Mouse (Mus musculus) forebrain, embryonic 11.5 days (tissue): ENCODE data around the gene Slc2a3. TPM values are rescaled to one million over a fixed set of nuclear protein-coding genes. Genes with fewer than 3 reads are reported as not detected.
"Not testable (repeated sequence)": the region's sequence is repeated elsewhere in the genome, so short reads cannot be mapped to it uniquely, and the experiment has no call there.

Source experiments
- ATAC-seq: fragments of 200-750 bp; cut with Nextera tagmentation; replicated peaks from 2 replicates; pipeline ENCODE4 v1.8.0; 2017; ENCODE audit warnings: moderate TSS enrichment; ENCODE audit not compliant: low FRiP score
- DNase-seq: peaks from one replicate; pipeline ENCODE4 v3.0.0-alpha.2; 2017; ENCODE audit warnings: low spot score
- H3K27ac ChIP-seq: fragments of 300-500 bp; sonication (generic); 2 replicates; pipeline ENCODE4 v1.5.1; 2014; ENCODE audit warnings: low read depth, low read length
- H3K27me3 ChIP-seq: fragments of 300-500 bp; sonication (generic); 2 replicates; pipeline ENCODE4 v1.6.1; 2014; ENCODE audit warnings: mild to moderate bottlenecking, low read length, mixed read lengths; ENCODE audit not compliant: control insufficient read depth, insufficient read depth
- H3K36me3 ChIP-seq: fragments of 300-500 bp; sonication (generic); 2 replicates; pipeline ENCODE4 v1.6.1; 2014; ENCODE audit warnings: mild to moderate bottlenecking, low read length, moderate library complexity, mixed read lengths; ENCODE audit not compliant: control insufficient read depth, insufficient read depth
- H3K4me1 ChIP-seq: fragments of 300-500 bp; sonication (generic); replicated peaks from 2 replicates; pipeline ENCODE4 v1.6.1; 2014; ENCODE audit warnings: low read length, mixed read lengths; ENCODE audit not compliant: control insufficient read depth, insufficient read depth
- H3K4me2 ChIP-seq: fragments of 300-500 bp; sonication (generic); 2 replicates; pipeline ENCODE4 v1.6.1; 2014; ENCODE audit warnings: low read depth, mild to moderate bottlenecking, low read length, moderate library complexity, mixed read lengths; ENCODE audit not compliant: severe bottlenecking
- H3K4me3 ChIP-seq: fragments of 300-500 bp; sonication (generic); 2 replicates; pipeline ENCODE4 v1.5.1; 2014; ENCODE audit warnings: low read depth, low read length
- H3K9ac ChIP-seq: fragments of 300-500 bp; sonication (generic); 2 replicates; pipeline ENCODE4 v1.6.1; 2014; ENCODE audit warnings: low read length
- H3K9me3 ChIP-seq: fragments of 300-500 bp; sonication (generic); 2 replicates; pipeline ENCODE4 v1.6.1; 2016; ENCODE audit warnings: low read length, mixed read lengths; ENCODE audit not compliant: control insufficient read depth
- WGBS: fragments of 180-500 bp; shearing (Covaris S2); extraction: QIAGEN DNeasy Blood & Tissue Kit; methylation state at CpG from one replicate; pipeline ENCODE4 v1.1.7; 2014; 5-methylcytosine and 5-hydroxymethylcytosine counted together
- polyA plus RNA-seq: library from polyadenylated mRNA; unstranded; fragments of >200 nt; fragmentation: Nextera tagmentation; extraction: Ambion mirVana; gene quantifications from 2 replicates; pipeline ENCODE4 v1.2.1, GENCODE M21; 2014

Slc2a3 gene
- polyA plus RNA-seq, 1 experiment from 2014 or later, result 30.3 TPM

- 6% methylated on average over 20 of the region's 20 CpGs for WGBS
- Histone ChIP-seq H3K4me3 (no peak overlapping the region), H3K9ac (peak overlapping the region; percentile 27; the same call in 1 of the 2 replicates), H3K4me1 (no peaks in the 10 kb centered on the region), H3K9me3 (no peaks in the 10 kb centered on the region), H3K27me3 (no peaks in the 10 kb centered on the region; the same call in 1 of the 2 replicates), H3K4me2 (peak overlapping the region; percentile 31; the same call in 1 of the 2 replicates), H3K27ac (peak overlapping the region; percentile 28; the same call in 1 of the 2 replicates), H3K36me3 (no peaks in the 10 kb centered on the region)
- DNase-seq (peak; percentile 66), ATAC-seq (peak; percentile 81)
Observed at GRCm38 (mm10) chr6:122702480-122703124, 98.8 kb downstream of the Slc2a3 start.

GRCm38 (mm10) chr6:122701816-122702215, 99.6 kb downstream of the Slc2a3 start:
- Histone ChIP-seq H3K4me1 (no peaks in the 10 kb centered on the region), H3K4me3 (no peak overlapping the region), H3K4me2 (no peak overlapping the region), H3K27ac (no peak overlapping the region), H3K9ac (no peak overlapping the region), H3K36me3 (no peaks in the 10 kb centered on the region), H3K9me3 (no peaks in the 10 kb centered on the region), H3K27me3 (no peaks in the 10 kb centered on the region; the same call in 1 of the 2 replicates)
- DNase-seq (no peak), ATAC-seq (no peak)
- 78% methylated on average over 5 of the region's 5 CpGs for WGBS

DNA sequence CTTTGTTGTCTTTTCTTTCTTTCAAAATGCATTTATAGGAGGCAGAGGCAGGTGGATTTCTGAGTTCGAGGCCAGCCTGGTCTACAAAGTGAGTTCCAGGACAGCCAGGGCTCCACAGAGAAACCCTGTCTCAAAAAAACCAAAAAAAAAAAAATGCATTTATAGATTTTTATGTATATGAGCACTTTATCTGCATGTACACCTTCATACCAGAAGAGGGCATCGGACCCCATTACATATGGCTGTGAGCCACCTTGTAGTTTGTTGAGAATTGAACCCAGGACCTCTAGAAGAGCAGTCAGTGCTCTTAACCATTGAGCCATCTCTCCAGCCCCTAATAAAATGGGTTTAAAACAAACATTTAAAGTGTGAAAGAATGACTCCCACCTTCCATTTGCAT, 101.8 kb downstream of the Slc2a3 start:
- not testable (repeated sequence) for H3K4me3 ChIP-seq, H3K4me1 ChIP-seq, H3K9me3 ChIP-seq, H3K9ac ChIP-seq, H3K4me2 ChIP-seq, H3K36me3 ChIP-seq, ATAC-seq, H3K27ac ChIP-seq, DNase-seq, H3K27me3 ChIP-seq
- WGBS, result 81% methylated on average over 2 of the region's 2 CpGs

GRCm38 (mm10) chr6:122695398-122695797, 106.0 kb downstream of the Slc2a3 start:
- Histone ChIP-seq H3K4me1 (no peaks in the 10 kb centered on the region), H3K36me3 (no peaks in the 10 kb centered on the region), H3K9me3 (no peaks in the 10 kb centered on the region), H3K27me3 (no peaks in the 10 kb centered on the region), H3K4me2 (no peak overlapping the region), H3K27ac (no peak overlapping the region), H3K9ac (no peak overlapping the region), H3K4me3 (no peak overlapping the region)
- WGBS, result 87% methylated on average over 3 of the region's 3 CpGs
- DNase-seq (no peak), ATAC-seq (no peak)

DNA sequence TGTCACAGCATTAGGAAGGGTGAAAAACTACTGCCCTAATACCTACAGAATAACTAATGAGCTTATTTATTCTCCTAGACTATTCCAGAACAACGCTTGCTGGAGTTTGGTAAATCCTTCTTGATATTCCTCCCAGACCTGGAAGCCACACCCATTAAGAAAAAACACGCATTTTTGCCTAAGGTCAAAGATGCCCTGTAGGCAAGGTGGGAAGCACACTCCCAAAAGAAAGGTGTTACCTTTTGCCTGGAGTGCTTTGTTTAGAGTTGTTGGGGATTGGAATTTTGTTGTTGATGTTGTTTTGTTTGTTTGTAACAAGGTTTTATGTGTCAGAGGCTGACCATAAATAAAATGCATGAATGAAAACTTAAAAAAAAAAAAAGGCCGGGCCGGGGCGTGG, 111.4 kb downstream of the Slc2a3 start:
- DNase-seq (no peak), ATAC-seq (no peak)
- H3K9ac ChIP-seq, result no peak overlapping the region
- H3K4me1 ChIP-seq, result no peaks in the 10 kb centered on the region
- 82% methylated on average over 5 of the region's 5 CpGs for WGBS
- no peaks in the 10 kb centered on the region for H3K36me3 ChIP-seq
- H3K4me3 ChIP-seq, result no peak overlapping the region
- no peaks in the 10 kb centered on the region for H3K9me3 ChIP-seq
- no peak overlapping the region for H3K4me2 ChIP-seq
- no peak overlapping the region for H3K27ac ChIP-seq
- no peaks in the 10 kb centered on the region for H3K27me3 ChIP-seq

DNA sequence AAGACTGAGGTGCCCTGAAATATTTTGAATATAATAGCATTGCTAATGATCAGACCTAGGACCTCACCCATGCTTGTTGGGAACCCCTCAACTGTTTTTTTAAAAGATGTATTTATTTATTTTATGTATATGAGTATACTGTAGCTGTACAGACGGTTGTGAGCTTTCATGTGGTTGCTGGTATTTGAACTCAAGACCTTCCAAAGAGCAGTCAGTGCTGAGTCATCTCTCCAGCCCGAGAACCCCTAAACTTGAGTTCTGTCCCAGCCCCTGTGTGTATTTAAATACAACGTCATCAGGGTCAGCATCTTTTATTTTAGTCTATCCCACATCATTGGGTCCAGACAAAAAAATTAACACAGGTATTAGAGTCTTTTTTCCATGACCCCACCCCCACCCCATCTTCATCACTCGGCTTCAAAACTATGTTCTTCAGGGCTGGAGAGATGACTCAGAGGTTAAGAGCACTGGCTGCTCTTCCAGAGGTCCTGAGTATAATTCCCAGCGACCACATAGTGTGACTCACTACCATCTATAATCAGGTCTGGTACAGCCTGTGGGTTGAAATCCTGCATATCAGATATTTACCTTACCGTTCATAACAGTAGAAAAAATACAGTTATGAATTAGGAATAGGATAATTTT, 111.9 kb downstream of the Slc2a3 start:
- Histone ChIP-seq H3K4me3 (no peak overlapping the region), H3K9ac (no peak overlapping the region), H3K9me3 (no peaks in the 10 kb centered on the region), H3K4me2 (no peak overlapping the region), H3K4me1 (no peaks in the 10 kb centered on the region), H3K27me3 (no peaks in the 10 kb centered on the region), H3K36me3 (no peaks in the 10 kb centered on the region), H3K27ac (no peak overlapping the region)
- DNase-seq (no peak), ATAC-seq (no peak)
- whole genome bisulfite sequencing, result 83% methylated on average over 6 of the region's 6 CpGs

GRCm38 (mm10) chr6:122686709-122687108, 114.7 kb downstream of the Slc2a3 start:
- H3K4me1 ChIP-seq, result no peaks in the 10 kb centered on the region
- H3K4me3 ChIP-seq, result no peak overlapping the region
- ATAC-seq, result no peak
- H3K27ac ChIP-seq, result no peak overlapping the region
- no peak overlapping the region for H3K9ac ChIP-seq
- H3K9me3 ChIP-seq, result no peaks in the 10 kb centered on the region
- no peaks in the 10 kb centered on the region for H3K36me3 ChIP-seq
- H3K27me3 ChIP-seq, result no peaks in the 10 kb centered on the region
- no peak for DNase-seq
- 93% methylated on average over 13 of the region's 13 CpGs for WGBS
- H3K4me2 ChIP-seq, result no peak overlapping the region

DNA sequence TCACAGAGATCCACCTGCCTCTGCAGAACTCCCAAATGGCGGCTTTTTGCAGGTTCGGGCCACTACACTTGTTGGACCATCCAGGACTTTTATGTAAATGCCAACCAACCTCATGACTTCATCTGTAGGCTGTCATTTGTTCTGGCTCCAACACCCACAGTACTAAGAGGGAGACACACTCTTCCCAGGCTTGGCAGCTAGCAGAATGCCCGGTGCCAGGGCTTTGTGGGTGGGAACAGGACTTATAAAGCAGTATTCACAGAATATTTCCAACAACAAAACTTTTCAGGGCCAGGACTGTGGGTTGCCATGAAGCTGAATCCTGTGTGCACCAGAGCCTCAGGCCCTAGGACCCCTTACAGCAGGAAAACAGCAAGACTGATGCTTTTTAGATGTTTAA, 118.8 kb downstream of the Slc2a3 start:
- H3K4me1 ChIP-seq, result no peaks in the 10 kb centered on the region
- H3K4me3 ChIP-seq, result no peak overlapping the region
- no peak overlapping the region for H3K9ac ChIP-seq
- DNase-seq, result no peak
- no peak overlapping the region for H3K4me2 ChIP-seq
- H3K36me3 ChIP-seq, result no peaks in the 10 kb centered on the region
- no peaks in the 10 kb centered on the region for H3K27me3 ChIP-seq
- H3K27ac ChIP-seq, result no peak overlapping the region
- no peak for ATAC-seq
- H3K9me3 ChIP-seq, result no peaks in the 10 kb centered on the region
- WGBS, result 94% methylated on average over 3 of the region's 3 CpGs
